Mouse (Mus musculus) kidney, embryonic 15.5 days (tissue): ENCODE results near the gene F5. TPM values are rescaled to one million over a fixed set of nuclear protein-coding genes. Genes with fewer than 3 reads are reported as not detected.

ENCODE experiments used
- ATAC-seq: fragments of 200-750 bp; cut with Nextera tagmentation; replicated peaks from 2 replicates; pipeline ENCODE4 v1.8.0; 2017; ENCODE audit warnings: moderate TSS enrichment; ENCODE audit not compliant: low FRiP score
- H3K27ac ChIP-seq: fragments of 300-500 bp; sonication (generic); 2 replicates; pipeline ENCODE4 v1.5.1; 2015; ENCODE audit warnings: mild to moderate bottlenecking, inconsistent platforms
- H3K27me3 ChIP-seq: fragments of 300-500 bp; sonication (generic); 2 replicates; pipeline ENCODE4 v1.6.1; 2015; ENCODE audit warnings: inconsistent platforms
- H3K36me3 ChIP-seq: fragments of 300-500 bp; sonication (generic); 2 replicates; pipeline ENCODE4 v1.6.1; 2015; ENCODE audit warnings: inconsistent platforms
- H3K4me1 ChIP-seq: fragments of 300-500 bp; sonication (generic); 2 replicates; pipeline ENCODE4 v1.6.1; 2015; ENCODE audit warnings: inconsistent platforms
- H3K4me2 ChIP-seq: fragments of 300-500 bp; sonication (generic); 2 replicates; pipeline ENCODE4 v1.6.1; 2015; ENCODE audit warnings: moderate library complexity, mild to moderate bottlenecking, inconsistent platforms
- H3K4me3 ChIP-seq: fragments of 300-500 bp; sonication (generic); replicated peaks from 2 replicates; pipeline ENCODE4 v1.5.1; 2015; ENCODE audit warnings: mild to moderate bottlenecking, inconsistent platforms
- H3K9ac ChIP-seq: fragments of 300-500 bp; sonication (generic); 2 replicates; pipeline ENCODE4 v1.6.1; 2015; ENCODE audit warnings: mild to moderate bottlenecking, inconsistent platforms
- H3K9me3 ChIP-seq: fragments of 300-500 bp; sonication (generic); replicated peaks from 2 replicates; pipeline ENCODE4 v1.6.1; 2016; ENCODE audit warnings: inconsistent platforms
- WGBS: fragments of 180-500 bp; shearing (Covaris S2); methylation state at CpG from one replicate; pipeline ENCODE4 v1.1.7; 2015; ENCODE audit warnings: mixed read lengths; 5-methylcytosine and 5-hydroxymethylcytosine counted together
- polyA plus RNA-seq: library from polyadenylated mRNA; unstranded; fragments of >200 nt; fragmentation: Nextera tagmentation; extraction: Ambion mirVana; gene quantifications from 2 replicates; pipeline ENCODE4 v1.2.1, GENCODE M21; 2015

The F5 gene
- polyA plus RNA-seq, 1 experiment from 2014 or later = 0.31 TPM

- WGBS = 73% methylated on average over 2 of the region's 2 CpGs
- H3K4me2 ChIP-seq = no peak overlapping the region
Observed at GRCm38 (mm10) chr1:164241494-164241893, 89.9 kb downstream of the F5 start.

GRCm38 (mm10) chr1:164242809-164243208 is 91.2 kb downstream of the F5 start:
- no peak overlapping the region for H3K4me3 ChIP-seq
- 71% methylated on average over 8 of the region's 8 CpGs for WGBS
- H3K9me3 ChIP-seq = no peaks in the 10 kb centered on the region
- H3K4me2 ChIP-seq = no peak overlapping the region
- no peak overlapping the region for H3K9ac ChIP-seq
- H3K36me3 ChIP-seq = no peaks in the 10 kb centered on the region
- ATAC-seq = no peak
- no peaks in the 10 kb centered on the region for H3K27me3 ChIP-seq
- peaks cover 5% of the 10 kb centered on the region for H3K4me1 ChIP-seq
- H3K27ac ChIP-seq = no peak overlapping the region

More at GRCm38 (mm10) chr1:164241494-164241893, 89.9 kb downstream of the F5 start:
- H3K9ac ChIP-seq = no peak overlapping the region
- no peaks in the 10 kb centered on the region for H3K27me3 ChIP-seq
- H3K4me1 ChIP-seq = no peaks in the 10 kb centered on the region
- H3K27ac ChIP-seq = no peak overlapping the region
- no peaks in the 10 kb centered on the region for H3K9me3 ChIP-seq
- H3K36me3 ChIP-seq = no peaks in the 10 kb centered on the region
- ATAC-seq = no peak
- H3K4me3 ChIP-seq = no peak overlapping the region

GRCm38 (mm10) chr1:164247442-164247841 is 95.8 kb downstream of the F5 start:
- peak overlapping the region; percentile 61; the same call in 1 of the 2 replicates for H3K9ac ChIP-seq
- no peaks in the 10 kb centered on the region for H3K9me3 ChIP-seq
- H3K4me2 ChIP-seq = peak overlapping the region; percentile 66
- no peak overlapping the region for H3K27ac ChIP-seq
- H3K4me3 ChIP-seq = peak overlapping the region; percentile 62; the same call in 1 of the 2 replicates
- no peaks in the 10 kb centered on the region for H3K36me3 ChIP-seq
- peaks cover 24% of the 10 kb centered on the region for H3K4me1 ChIP-seq
- ATAC-seq = no peak
- 44% methylated on average over 8 of the region's 8 CpGs for WGBS
- H3K27me3 ChIP-seq = no peaks in the 10 kb centered on the region

- peak overlapping the region; percentile 66 for H3K4me2 ChIP-seq
- 8% methylated on average over 10 of the region's 10 CpGs for WGBS
- no peak for ATAC-seq
- H3K9me3 ChIP-seq = no peaks in the 10 kb centered on the region
- H3K27me3 ChIP-seq = no peaks in the 10 kb centered on the region
- no peaks in the 10 kb centered on the region for H3K36me3 ChIP-seq
- peaks cover 24% of the 10 kb centered on the region for H3K4me1 ChIP-seq
- H3K27ac ChIP-seq = peak overlapping the region; percentile 81
- H3K9ac ChIP-seq = peak overlapping the region; percentile 61
- H3K4me3 ChIP-seq = peak overlapping the region; percentile 62
Observed at GRCm38 (mm10) chr1:164247971-164248370, 96.3 kb downstream of the F5 start.

- no peaks in the 10 kb centered on the region for H3K27me3 ChIP-seq
- no peaks in the 10 kb centered on the region for H3K9me3 ChIP-seq
- peaks cover 24% of the 10 kb centered on the region for H3K4me1 ChIP-seq
- peak within 1 kb of the TSS; percentile 62 for H3K4me3 ChIP-seq
- peak; percentile 97 for ATAC-seq
- H3K4me2 ChIP-seq = peak within 1 kb of the TSS; percentile 78
- H3K27ac ChIP-seq = peak within 1 kb of the TSS; percentile 81
- peak within 1 kb of the TSS; percentile 61 for H3K9ac ChIP-seq
- H3K36me3 ChIP-seq = no peaks in the 10 kb centered on the region
- WGBS = under 1% methylated on average over 70 of the region's 79 CpGs
Observed at GRCm38 (mm10) chr1:164248465-164249331, 97.1 kb downstream of the F5 start, which contains the start of gene Slc19a2. Gene Slc19a2 (plus strand): TSS chr1:164249046.

GRCm38 (mm10) chr1:164249332-164249711 is 97.7 kb downstream of the F5 start:
- Histone ChIP-seq H3K9me3 (no peaks in the 10 kb centered on the region), H3K4me1 (peaks cover 24% of the 10 kb centered on the region), H3K4me3 (peak overlapping the region; percentile 62), H3K36me3 (no peaks in the 10 kb centered on the region), H3K27me3 (no peaks in the 10 kb centered on the region), H3K9ac (peak overlapping the region; percentile 45), H3K4me2 (peak overlapping the region; percentile 78), H3K27ac (peak overlapping the region; percentile 65)
- no peak; the same call in 1 of the 2 replicates for ATAC-seq
- under 1% methylated on average over 33 of the region's 33 CpGs for WGBS

- Histone ChIP-seq H3K4me2 (peak overlapping the region; percentile 78), H3K4me1 (peaks cover 24% of the 10 kb centered on the region), H3K27me3 (no peaks in the 10 kb centered on the region), H3K4me3 (peak overlapping the region; percentile 62), H3K9ac (no peak overlapping the region; the same call in 1 of the 2 replicates), H3K9me3 (no peaks in the 10 kb centered on the region), H3K27ac (no peak overlapping the region), H3K36me3 (no peaks in the 10 kb centered on the region)
- no peak for ATAC-seq
- 44% methylated on average over 8 of the region's 8 CpGs for WGBS
Observed at GRCm38 (mm10) chr1:164250391-164251150, 98.9 kb downstream of the F5 start.

- no peaks in the 10 kb centered on the region for H3K36me3 ChIP-seq
- H3K4me3 ChIP-seq = no peak overlapping the region
- H3K4me1 ChIP-seq = peaks cover 24% of the 10 kb centered on the region
- ATAC-seq = no peak
- no peaks in the 10 kb centered on the region for H3K27me3 ChIP-seq
- H3K4me2 ChIP-seq = no peak overlapping the region
- no peaks in the 10 kb centered on the region for H3K9me3 ChIP-seq
- 82% methylated on average over 1 of the region's 1 CpGs for WGBS
- H3K27ac ChIP-seq = no peak overlapping the region
- no peak overlapping the region for H3K9ac ChIP-seq
Observed at GRCm38 (mm10) chr1:164251438-164251837, 99.8 kb downstream of the F5 start.

- Histone ChIP-seq H3K27me3 (no peaks in the 10 kb centered on the region), H3K4me3 (no peak overlapping the region), H3K4me1 (peaks cover 21% of the 10 kb centered on the region), H3K9ac (no peak overlapping the region), H3K4me2 (no peak overlapping the region), H3K36me3 (peaks cover 7% of the 10 kb centered on the region), H3K27ac (no peak overlapping the region), H3K9me3 (no peaks in the 10 kb centered on the region)
- 57% methylated on average over 5 of the region's 5 CpGs for WGBS
- ATAC-seq = no peak
Observed at GRCm38 (mm10) chr1:164252551-164252950, 100.9 kb downstream of the F5 start.

GRCm38 (mm10) chr1:164254836-164255235 is 103.2 kb downstream of the F5 start:
- H3K4me2 ChIP-seq = no peak overlapping the region
- H3K36me3 ChIP-seq = peaks cover 7% of the 10 kb centered on the region
- H3K27me3 ChIP-seq = no peaks in the 10 kb centered on the region
- no peak for ATAC-seq
- H3K9ac ChIP-seq = no peak overlapping the region
- 80% methylated on average over 3 of the region's 3 CpGs for WGBS
- H3K4me3 ChIP-seq = no peak overlapping the region
- H3K27ac ChIP-seq = no peak overlapping the region
- no peaks in the 10 kb centered on the region for H3K9me3 ChIP-seq
- H3K4me1 ChIP-seq = peaks cover 12% of the 10 kb centered on the region

GRCm38 (mm10) chr1:164260171-164261028 is 108.8 kb downstream of the F5 start:
- Histone ChIP-seq H3K4me3 (no peak overlapping the region), H3K4me1 (no peaks in the 10 kb centered on the region), H3K36me3 (peaks cover 40% of the 10 kb centered on the region), H3K27me3 (no peaks in the 10 kb centered on the region), H3K9me3 (no peaks in the 10 kb centered on the region), H3K9ac (no peak overlapping the region), H3K27ac (peak overlapping the region; percentile 48; the same call in 1 of the 2 replicates), H3K4me2 (no peak overlapping the region)
- 0 out of 2 replicates have a peak, but pooled peaks have one; percentile 22 for ATAC-seq
- WGBS = 72% methylated on average over 16 of the region's 16 CpGs
